In genomic region chr8:91865361-91865760, GRCm38 (mm10) we compare ENCODE assay signal across 17 mouse cellular contexts.
DNase-seq lines count a peak whose midpoint lies in the region; ATAC-seq and TF ChIP-seq lines count a peak whose summit lies in the region.
"Had no signal": no experiment of that assay in that cellular context is flagged by ENCODE, and none has a peak within 500 bp of the region (broad histone marks: within the 10 kb centered on the region; RNA-seq: fewer than 3 reads in every experiment).

No protein-coding gene starts in this region.

- no peak overlapping the region for H3K4me3 ChIP-seq in forebrain, embryonic 11.5 days (ENCODE audit: low read depth, low read length)
- H3K4me3 ChIP-seq in forebrain, postnatal 0 days (ENCODE audit: low read depth, low read length), result no peak overlapping the region
- H3K4me3 ChIP-seq in kidney, embryonic 15.5 days (replicated peaks), result no peak overlapping the region
- H3K4me3 ChIP-seq in kidney, adult 2 months (ENCODE audit: insufficient read depth, low read depth, low read length), result no peak overlapping the region
- no peak overlapping the region for H3K4me3 ChIP-seq in liver, embryonic 11.5 days (ENCODE audit: low read depth, low read length)
- H3K4me3 ChIP-seq: hindbrain, embryonic 15.5 days; liver, embryonic 15.5 days; neural tube, embryonic 13.5 days had no signal

- ATAC-seq in forebrain, embryonic 11.5 days (replicated peaks; ENCODE audit: low FRiP score), result no peak
- no peak for ATAC-seq in forebrain, postnatal 0 days
- ATAC-seq in kidney, embryonic 15.5 days (replicated peaks; ENCODE audit: low FRiP score), result 0 out of 2 replicates have a peak, but pooled peaks have one; percentile 2
- ATAC-seq in liver, embryonic 11.5 days (replicated peaks; ENCODE audit: low FRiP score), result no peak

- H3K9me3 ChIP-seq in forebrain, embryonic 11.5 days (ENCODE audit: control insufficient read depth, low read length), result no peaks in the 10 kb centered on the region
- H3K9me3 ChIP-seq in forebrain, postnatal 0 days (ENCODE audit: low read length), result no peaks in the 10 kb centered on the region
- no peaks in the 10 kb centered on the region for H3K9me3 ChIP-seq in kidney, embryonic 15.5 days (replicated peaks)
- H3K9me3 ChIP-seq in liver, embryonic 11.5 days (ENCODE audit: control insufficient read depth, low read length), result no peaks in the 10 kb centered on the region
- H3K9me3 ChIP-seq: hindbrain, embryonic 15.5 days; liver, embryonic 15.5 days; neural tube, embryonic 13.5 days had no signal

- 0 out of 2 replicates have a peak overlapping the region, but pooled peaks have one; percentile 11 for H3K4me2 ChIP-seq in forebrain, embryonic 11.5 days (ENCODE audit: low read depth, low read length, severe bottlenecking)
- H3K4me2 ChIP-seq in forebrain, postnatal 0 days (ENCODE audit: low read depth), result no peak overlapping the region
- H3K4me2 ChIP-seq in kidney, embryonic 15.5 days, result no peak overlapping the region
- H3K4me2 ChIP-seq in liver, embryonic 11.5 days, result no peak overlapping the region
- H3K4me2 ChIP-seq: hindbrain, embryonic 15.5 days; liver, embryonic 15.5 days; neural tube, embryonic 13.5 days had no signal

- 3% methylated on average over 10 of the region's 10 CpGs for WGBS in forebrain, embryonic 11.5 days
- 9% methylated on average over 10 of the region's 10 CpGs for WGBS in forebrain, postnatal 0 days
- whole genome bisulfite sequencing in kidney, embryonic 15.5 days, result 9% methylated on average over 10 of the region's 10 CpGs
- WGBS in kidney, adult 2 months, result 29% methylated on average over 10 of the region's 10 CpGs
- WGBS in liver, embryonic 11.5 days, result 27% methylated on average over 10 of the region's 10 CpGs

- DNase-seq in forebrain, embryonic 11.5 days (ENCODE audit: low spot score), result no peak
- no peak for DNase-seq in forebrain, postnatal 0 days
- no peak for DNase-seq in kidney, adult 2 months
- DNase-seq in embryo, embryonic 9.5 days (ENCODE audit: extremely low spot score), result peak; percentile 43
- peak; percentile 84 for DNase-seq in retina, postnatal 1 day
- no peak for DNase-seq in liver, embryonic 11.5 days (ENCODE audit: low spot score)
- DNase-seq in cerebellum, adult 11 months, result no peak
- DNase-seq: adrenal gland, adult 2 months; cerebellum, adult 9-11 months; kidney, adult 11 months; kidney, postnatal 10 days; right cerebral cortex, postnatal 4 days; thymus, postnatal 14 days had no signal

- no peak overlapping the region for H3K9ac ChIP-seq in forebrain, embryonic 11.5 days (ENCODE audit: low read length)
- H3K9ac ChIP-seq in forebrain, postnatal 0 days, result no peak overlapping the region
- no peak overlapping the region for H3K9ac ChIP-seq in kidney, embryonic 15.5 days
- no peak overlapping the region for H3K9ac ChIP-seq in liver, embryonic 11.5 days (ENCODE audit: low read depth, low read length)
- H3K9ac ChIP-seq: hindbrain, embryonic 15.5 days; liver, embryonic 15.5 days; neural tube, embryonic 13.5 days had no signal

- H3K36me3 ChIP-seq in forebrain, embryonic 11.5 days (ENCODE audit: control insufficient read depth, insufficient read depth, low read length), result no peaks in the 10 kb centered on the region
- no peaks in the 10 kb centered on the region for H3K36me3 ChIP-seq in forebrain, postnatal 0 days (ENCODE audit: insufficient read depth)
- H3K36me3 ChIP-seq in kidney, embryonic 15.5 days, result no peaks in the 10 kb centered on the region
- H3K36me3 ChIP-seq in kidney, adult 2 months (ENCODE audit: control insufficient read depth, insufficient read depth, low read length), result no peaks in the 10 kb centered on the region
- no peaks in the 10 kb centered on the region for H3K36me3 ChIP-seq in liver, embryonic 11.5 days (ENCODE audit: control insufficient read depth, insufficient read depth, low read length)
- H3K36me3 ChIP-seq: hindbrain, embryonic 15.5 days; liver, embryonic 15.5 days; neural tube, embryonic 13.5 days had no signal

- H3K4me1 ChIP-seq in forebrain, embryonic 11.5 days (replicated peaks; ENCODE audit: control insufficient read depth, insufficient read depth, low read length), result peaks cover 4% of the 10 kb centered on the region; the same call in 1 of the 2 replicates
- H3K4me1 ChIP-seq in forebrain, postnatal 0 days (ENCODE audit: insufficient read depth), result no peaks in the 10 kb centered on the region
- no peaks in the 10 kb centered on the region for H3K4me1 ChIP-seq in kidney, embryonic 15.5 days
- H3K4me1 ChIP-seq in kidney, adult 2 months (ENCODE audit: control insufficient read depth, insufficient read depth, low read length), result no peaks in the 10 kb centered on the region
- H3K4me1 ChIP-seq in liver, embryonic 11.5 days (replicated peaks; ENCODE audit: control insufficient read depth, insufficient read depth, low read length), result no peaks in the 10 kb centered on the region
- H3K4me1 ChIP-seq: liver, embryonic 15.5 days had no signal

- no peak for TF ChIP-seq POLR2A in kidney, adult 2 months (IDR thresholded peaks at IDR 0.05; ENCODE audit: low read depth, low read length)

- no peak for TF ChIP-seq CTCF in forebrain, postnatal 0 days (IDR thresholded peaks at IDR 0.05; ENCODE audit: low read depth)
- TF ChIP-seq CTCF in kidney, adult 2 months (conservative IDR thresholded peaks at IDR 0.05; ENCODE audit: insufficient read depth, insufficient read length, low read depth, low read length), result no peak

- no peak overlapping the region for H3K27ac ChIP-seq in forebrain, embryonic 11.5 days (ENCODE audit: low read depth, low read length)
- H3K27ac ChIP-seq in forebrain, postnatal 0 days (ENCODE audit: low read depth, low read length), result no peak overlapping the region
- no peak overlapping the region for H3K27ac ChIP-seq in kidney, embryonic 15.5 days
- H3K27ac ChIP-seq in kidney, adult 2 months (ENCODE audit: insufficient read depth, low read depth, low read length), result no peak overlapping the region
- no peak overlapping the region for H3K27ac ChIP-seq in liver, embryonic 11.5 days (ENCODE audit: low read depth, low read length)
- H3K27ac ChIP-seq: hindbrain, embryonic 15.5 days; liver, embryonic 15.5 days; neural tube, embryonic 13.5 days had no signal

- peaks cover 65% of the 10 kb centered on the region for H3K27me3 ChIP-seq in forebrain, embryonic 11.5 days (ENCODE audit: control insufficient read depth, insufficient read depth, low read length)
- peaks cover 11% of the 10 kb centered on the region for H3K27me3 ChIP-seq in forebrain, postnatal 0 days (ENCODE audit: insufficient read depth, low read length)
- H3K27me3 ChIP-seq in kidney, embryonic 15.5 days, result peaks cover 93% of the 10 kb centered on the region
- no peaks in the 10 kb centered on the region for H3K27me3 ChIP-seq in kidney, adult 2 months (replicated peaks; ENCODE audit: control insufficient read depth, insufficient read depth, low read length)
- peaks cover 23% of the 10 kb centered on the region for H3K27me3 ChIP-seq in liver, embryonic 11.5 days (replicated peaks; ENCODE audit: control insufficient read depth, insufficient read depth, low read length)

Comparison
In these comparisons a context has a peak if more than half of its experiments do, and no peak if none do; other contexts are left out.
1. DNase-seq: peak in embryo, embryonic 9.5 days (single experiment) and retina, postnatal 1 day (single experiment); none in forebrain, embryonic 11.5 days (single experiment), forebrain, postnatal 0 days (single experiment), kidney, adult 2 months (single experiment), liver, embryonic 11.5 days (single experiment) and cerebellum, adult 11 months (single experiment).